Mouse (Mus musculus) ES-Bruce4 (cell line): ENCODE measurements around the gene Tmx2.

ENCODE experiments used
- CTCF ChIP-seq: IDR thresholded peaks from one replicate; pipeline ENCODE4 v1.8.1; 2011; ENCODE audit warnings: low read depth, low read length
- EP300 ChIP-seq: IDR thresholded peaks from 2 replicates; pipeline ENCODE4 v1.6.1; 2011; ENCODE audit warnings: low read depth, low read length; ENCODE audit not compliant: insufficient read depth
- POLR2A ChIP-seq: IDR thresholded peaks from one replicate; pipeline ENCODE4 v1.8.1; 2011; ENCODE audit warnings: low read length; ENCODE audit not compliant: insufficient read depth

DNA sequence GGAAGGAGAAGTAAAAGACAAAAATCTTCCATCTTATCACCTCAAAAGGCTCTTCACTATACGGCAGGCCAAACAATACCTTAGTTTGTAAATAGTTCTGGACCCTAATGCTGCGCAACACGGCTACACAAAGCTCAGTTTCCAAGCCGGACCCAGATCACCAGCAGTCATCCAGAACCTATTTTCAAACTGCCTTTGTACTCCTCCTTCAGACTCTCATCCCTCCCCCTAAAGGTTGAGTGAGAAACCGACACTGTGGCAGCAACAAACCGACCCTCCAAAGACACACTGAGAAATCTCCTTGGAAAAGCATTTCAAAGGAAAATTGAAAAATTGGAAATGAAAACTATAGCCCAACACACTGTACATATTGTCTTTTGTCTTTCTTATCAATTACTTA, 30.6 kb downstream of the Tmx2 start:
- TF ChIP-seq POLR2A, result no peak
- TF ChIP-seq CTCF, result no peak
- no peak for TF ChIP-seq EP300
